Mouse (Mus musculus): ENCODE measurements around the gene Bsn. TPM values are rescaled to one million over a fixed set of nuclear protein-coding genes. Genes with fewer than 3 reads are reported as not detected.

The Bsn gene
- polyA plus RNA-seq, 1 experiment from 2014 or later = 4.7 TPM

DNA sequence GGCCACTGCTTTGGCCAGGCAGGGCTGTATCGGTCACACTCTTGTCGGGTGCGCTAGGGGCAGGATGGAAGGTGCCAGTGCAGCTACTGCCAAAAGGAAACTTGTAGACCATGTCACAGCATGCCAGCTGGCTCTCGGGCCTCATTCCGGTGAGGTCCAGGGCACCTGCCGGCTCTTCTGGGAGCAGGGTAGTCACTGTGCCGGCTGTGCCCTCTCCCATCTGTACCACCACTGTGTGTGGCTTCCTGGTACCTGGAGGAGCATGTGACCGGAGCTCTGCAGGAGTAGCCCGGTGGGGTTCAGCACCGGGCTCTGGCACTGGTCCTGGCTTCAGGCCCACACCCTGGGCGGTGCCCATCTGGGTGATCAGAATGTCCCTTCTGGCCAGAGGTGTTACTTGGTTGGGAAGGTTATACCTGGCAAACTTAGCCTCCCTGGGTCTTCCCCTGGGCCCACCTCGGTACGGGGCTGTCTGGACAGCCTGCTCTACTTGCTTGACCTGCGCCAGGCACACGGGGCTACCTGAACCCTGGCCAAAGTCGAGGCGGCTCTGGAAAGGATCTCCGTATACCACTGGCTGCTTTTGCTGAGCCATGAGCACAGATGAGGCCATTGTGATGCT, 77.4 kb downstream of the Bsn start:
- no peak for ATAC-seq
- Histone ChIP-seq H3K9ac (no peak overlapping the region), H3K4me3 (no peak overlapping the region), H3K4me2 (no peak overlapping the region), H3K9me3 (replicated peaks) (no peaks in the 10 kb centered on the region), H3K27ac (no peak overlapping the region), H3K27me3 (no peaks in the 10 kb centered on the region), H3K4me1 (peaks cover 13% of the 10 kb centered on the region), H3K36me3 (ENCODE audit: poor library complexity, severe bottlenecking) (peaks cover 74% of the 10 kb centered on the region)
- 95% methylated on average over 18 of the region's 18 CpGs for WGBS

DNA sequence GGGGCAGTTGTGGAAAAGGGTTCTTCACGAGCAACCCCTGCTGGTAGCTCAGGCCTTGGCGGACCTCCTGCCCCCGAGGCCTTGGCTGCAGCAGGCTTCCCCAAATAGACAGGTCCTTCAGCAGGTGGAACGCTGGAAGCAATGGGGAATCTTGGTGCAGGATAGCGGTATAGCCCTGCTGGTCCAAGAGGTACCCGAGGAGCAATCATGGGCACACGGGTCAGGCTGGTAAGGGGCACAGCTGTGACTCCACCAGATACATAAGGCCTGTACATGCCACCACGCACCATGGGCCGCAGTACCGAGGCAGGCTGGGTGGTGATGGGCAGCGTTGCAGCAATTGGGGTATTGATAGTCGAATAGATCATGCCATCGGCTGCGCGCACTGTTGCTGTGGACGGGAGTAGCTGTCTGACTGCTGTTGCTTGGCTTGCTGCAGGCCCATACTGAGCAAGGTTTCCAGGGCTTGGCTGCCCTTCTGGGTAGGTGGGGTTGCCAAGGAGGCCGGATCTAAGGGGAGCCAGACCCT, 78.5 kb downstream of the Bsn start:
- no peak overlapping the region for H3K4me3 ChIP-seq
- no peak for ATAC-seq
- peaks cover 79% of the 10 kb centered on the region for H3K36me3 ChIP-seq (ENCODE audit: poor library complexity, severe bottlenecking)
- 79% methylated on average over 17 of the region's 17 CpGs for WGBS
- H3K9me3 ChIP-seq (replicated peaks) = no peaks in the 10 kb centered on the region
- H3K4me1 ChIP-seq = peaks cover 13% of the 10 kb centered on the region
- no peak overlapping the region for H3K27ac ChIP-seq
- peak overlapping the region; percentile 39 for H3K4me2 ChIP-seq
- H3K27me3 ChIP-seq = no peaks in the 10 kb centered on the region
- H3K9ac ChIP-seq = 0 out of 2 replicates have a peak overlapping the region, but pooled peaks have one; percentile 3

DNA sequence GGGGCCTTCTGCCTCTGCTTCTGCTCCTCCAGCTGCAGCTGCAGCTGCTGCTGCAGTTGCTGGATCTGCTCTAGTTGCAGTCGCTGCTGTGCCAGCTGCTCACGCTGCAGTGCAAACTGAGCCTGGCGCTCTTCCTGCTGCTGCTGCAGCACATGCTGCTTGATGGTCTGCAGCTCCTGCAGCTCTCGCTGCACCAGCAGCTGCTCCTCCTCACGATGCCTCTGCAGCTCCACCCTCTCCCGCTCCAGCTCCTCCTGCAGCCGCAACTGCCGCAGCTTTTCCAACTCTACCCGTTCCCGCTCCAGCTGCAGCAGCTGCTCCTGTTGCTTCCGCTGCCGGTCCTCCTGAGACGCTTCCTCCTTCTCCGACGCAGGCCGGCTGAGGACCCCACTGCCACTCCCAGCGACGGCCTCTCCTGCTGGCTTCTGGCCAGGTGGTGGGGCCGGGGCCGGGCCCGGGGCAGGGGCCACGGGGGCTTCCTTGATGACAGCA, 79.0 kb downstream of the Bsn start:
- peak overlapping the region; percentile 39 for H3K4me2 ChIP-seq

DNA sequence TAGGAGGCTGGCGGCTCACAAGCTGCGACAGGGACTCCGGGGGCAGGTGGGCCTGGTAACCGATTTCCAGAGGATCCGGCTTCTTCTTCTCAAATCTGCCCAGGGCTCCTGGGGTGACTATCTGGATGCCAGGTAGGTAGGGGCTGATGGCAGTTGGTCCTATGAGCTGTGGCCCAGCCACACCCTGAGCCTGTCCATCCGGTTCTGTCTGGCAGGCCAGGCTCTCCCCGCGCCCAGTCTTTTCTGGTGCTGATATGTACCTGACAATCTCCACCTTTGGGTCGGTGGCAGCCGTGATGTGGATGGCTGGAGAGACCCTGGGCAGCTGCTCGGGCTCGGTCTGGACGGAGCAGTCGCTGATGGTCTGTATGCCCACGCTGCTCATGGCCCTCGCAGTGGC, 80.0 kb downstream of the Bsn start:
- no peak overlapping the region for H3K4me3 ChIP-seq
- H3K9me3 ChIP-seq (replicated peaks) = no peaks in the 10 kb centered on the region
- H3K27me3 ChIP-seq = no peaks in the 10 kb centered on the region
- 94% methylated on average over 16 of the region's 16 CpGs for WGBS
- peaks cover 16% of the 10 kb centered on the region for H3K4me1 ChIP-seq
- no peak overlapping the region for H3K9ac ChIP-seq
- H3K4me2 ChIP-seq = no peak overlapping the region
- no peak overlapping the region for H3K27ac ChIP-seq
- ATAC-seq = no peak
- peaks cover 78% of the 10 kb centered on the region for H3K36me3 ChIP-seq (ENCODE audit: poor library complexity, severe bottlenecking)

More for the DNA sequence above, 79.0 kb downstream of the Bsn start:
- ATAC-seq = no peak
- Histone ChIP-seq H3K36me3 (ENCODE audit: poor library complexity, severe bottlenecking) (peaks cover 79% of the 10 kb centered on the region), H3K4me1 (peaks cover 13% of the 10 kb centered on the region), H3K27ac (peak overlapping the region; percentile 42; the same call in 1 of the 2 replicates), H3K9ac (0 out of 2 replicates have a peak overlapping the region, but pooled peaks have one; percentile 3), H3K27me3 (no peaks in the 10 kb centered on the region), H3K4me3 (no peak overlapping the region; the same call in 1 of the 2 replicates), H3K9me3 (replicated peaks) (no peaks in the 10 kb centered on the region)
- WGBS = 20% methylated on average over 22 of the region's 22 CpGs

DNA sequence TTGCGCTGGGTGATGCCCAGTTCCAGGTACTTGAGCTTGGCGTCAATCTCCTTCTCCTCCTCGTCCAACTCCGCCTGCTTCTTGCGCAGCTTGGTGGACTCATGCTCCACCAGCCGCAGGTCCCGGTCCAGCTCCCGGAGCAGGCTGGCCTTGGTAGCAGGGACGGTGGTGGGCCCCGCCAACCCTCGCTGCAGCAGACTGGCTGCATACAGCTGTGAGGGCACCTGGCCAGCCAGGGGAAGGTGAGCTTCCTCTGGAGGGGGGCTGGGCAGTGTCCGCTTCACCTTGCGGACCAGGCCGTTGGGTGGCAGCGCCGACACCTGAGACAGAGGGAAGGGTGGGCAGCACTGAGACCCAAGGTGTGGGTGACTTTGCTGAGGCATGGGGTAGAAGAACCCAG, 82.3 kb downstream of the Bsn start:
- Histone ChIP-seq H3K36me3 (ENCODE audit: poor library complexity, severe bottlenecking) (peaks cover 68% of the 10 kb centered on the region), H3K27me3 (no peaks in the 10 kb centered on the region), H3K9me3 (replicated peaks) (no peaks in the 10 kb centered on the region), H3K4me2 (no peak overlapping the region), H3K4me3 (no peak overlapping the region), H3K9ac (no peak overlapping the region), H3K27ac (no peak overlapping the region), H3K4me1 (peaks cover 22% of the 10 kb centered on the region)
- no peak for ATAC-seq
- 95% methylated on average over 16 of the region's 16 CpGs for WGBS

DNA sequence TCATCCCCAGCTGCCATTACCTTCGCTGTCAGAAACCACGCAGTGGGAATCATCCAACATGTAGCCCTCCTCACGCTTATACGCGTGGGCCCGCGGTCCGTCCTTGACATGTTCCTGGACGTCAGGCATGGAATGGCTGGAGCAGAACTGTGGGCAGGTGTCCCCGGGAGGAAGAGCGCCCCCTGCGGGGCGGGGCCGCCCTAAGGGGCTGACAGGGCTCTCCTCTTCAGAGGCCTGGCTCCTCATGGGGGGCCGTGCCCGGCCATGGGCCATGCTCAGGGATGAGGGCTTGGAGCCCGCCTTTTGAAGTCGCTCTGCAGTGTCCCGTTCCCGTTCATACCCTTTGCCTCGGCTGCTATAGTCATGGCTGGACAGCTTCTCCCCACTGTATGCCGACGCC, 84.1 kb downstream of the Bsn start:
- Histone ChIP-seq H3K4me3 (no peak overlapping the region), H3K36me3 (ENCODE audit: poor library complexity, severe bottlenecking) (peaks cover 67% of the 10 kb centered on the region), H3K4me2 (no peak overlapping the region), H3K27ac (no peak overlapping the region), H3K4me1 (peaks cover 16% of the 10 kb centered on the region), H3K27me3 (no peaks in the 10 kb centered on the region), H3K9me3 (replicated peaks) (no peaks in the 10 kb centered on the region), H3K9ac (no peak overlapping the region)
- 92% methylated on average over 23 of the region's 23 CpGs for WGBS
- ATAC-seq = no peak

DNA sequence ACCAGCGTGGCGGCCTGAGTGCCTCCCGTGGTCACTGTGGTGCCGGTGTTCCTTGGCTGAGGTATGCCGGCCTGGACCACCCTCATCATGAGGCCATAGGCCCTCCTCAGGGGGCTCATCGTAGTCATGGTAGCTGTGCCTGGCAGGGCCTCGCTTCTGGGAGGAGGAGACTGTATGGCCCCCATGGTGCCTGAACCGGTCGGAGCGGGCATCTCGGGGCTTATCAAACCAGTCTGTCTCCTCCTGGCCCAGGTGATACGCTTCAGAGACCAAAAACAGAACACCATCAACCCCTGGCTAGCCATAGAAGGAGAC, 84.7 kb downstream of the Bsn start:
- Histone ChIP-seq H3K27ac (no peak overlapping the region), H3K4me2 (no peak overlapping the region), H3K9me3 (replicated peaks) (no peaks in the 10 kb centered on the region), H3K4me1 (peaks cover 10% of the 10 kb centered on the region), H3K4me3 (no peak overlapping the region), H3K36me3 (ENCODE audit: poor library complexity, severe bottlenecking) (peaks cover 61% of the 10 kb centered on the region), H3K27me3 (no peaks in the 10 kb centered on the region), H3K9ac (no peak overlapping the region)
- WGBS = 72% methylated on average over 12 of the region's 12 CpGs
- ATAC-seq = no peak

DNA sequence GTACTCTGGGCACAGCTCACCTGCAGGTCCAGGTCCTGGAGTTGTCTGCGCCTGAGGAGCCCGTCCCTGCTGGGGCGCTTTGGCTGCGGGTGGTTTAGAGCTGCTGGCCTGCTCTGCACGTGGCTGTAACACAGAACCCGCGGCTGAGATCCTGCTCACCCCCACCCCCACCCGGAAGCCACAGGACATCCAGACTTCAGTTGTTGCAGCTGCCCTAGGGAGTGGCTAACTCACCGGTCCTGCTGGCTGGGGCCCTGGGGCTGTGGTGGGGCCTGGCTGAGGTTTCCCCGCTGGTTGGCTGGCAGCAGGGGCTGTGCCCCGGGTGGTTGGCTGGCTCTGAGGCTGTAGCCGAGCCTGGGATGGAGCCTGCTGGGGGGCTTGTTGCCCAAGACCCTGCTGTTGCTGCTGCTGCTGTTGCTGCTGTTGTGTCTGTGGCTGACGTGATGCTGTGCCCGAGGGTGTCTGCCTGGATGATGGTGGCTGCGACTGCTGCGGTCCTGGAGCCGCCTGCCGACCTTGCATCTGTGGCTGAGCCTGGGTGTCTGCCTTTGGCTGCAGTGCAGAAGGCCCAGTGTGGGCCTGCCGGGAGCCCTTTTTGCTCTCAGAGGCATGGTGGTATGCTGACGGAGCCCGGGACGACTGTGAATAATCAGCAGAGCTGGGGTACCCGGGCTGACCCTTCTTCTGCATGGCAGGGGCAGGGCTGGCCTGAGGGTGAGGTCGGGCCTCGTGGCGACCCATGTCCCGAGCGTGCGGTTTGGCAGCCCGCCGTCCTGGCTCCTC, 85.2 kb downstream of the Bsn start:
- Histone ChIP-seq H3K4me1 (peaks cover 9% of the 10 kb centered on the region), H3K36me3 (ENCODE audit: poor library complexity, severe bottlenecking) (peaks cover 56% of the 10 kb centered on the region), H3K27ac (no peak overlapping the region), H3K27me3 (no peaks in the 10 kb centered on the region), H3K4me2 (no peak overlapping the region), H3K4me3 (no peak overlapping the region), H3K9ac (peak overlapping the region; percentile 41), H3K9me3 (replicated peaks) (no peaks in the 10 kb centered on the region)
- ATAC-seq = no peak
- WGBS = 32% methylated on average over 31 of the region's 31 CpGs

DNA sequence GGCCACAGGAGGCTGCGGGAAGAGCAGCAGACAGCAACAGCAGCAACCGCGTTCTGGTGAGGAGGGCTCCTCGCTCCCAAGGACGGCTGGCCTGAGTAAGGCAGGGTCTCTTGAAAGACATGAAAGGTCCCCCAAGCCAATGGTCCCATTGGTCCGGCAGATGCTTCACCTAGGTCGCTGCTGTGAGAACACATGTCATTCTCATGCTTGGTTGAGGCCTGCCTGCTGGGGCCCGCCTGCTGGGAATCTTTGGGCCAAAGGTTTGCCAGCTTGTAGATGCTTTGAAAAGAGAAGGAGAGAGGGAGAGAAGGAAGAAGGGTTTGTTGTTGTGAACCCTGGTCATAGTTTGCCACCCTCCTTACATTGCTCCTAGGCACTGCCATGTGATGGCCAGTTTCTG, 90.6 kb downstream of the Bsn start:
- no peaks in the 10 kb centered on the region for H3K27me3 ChIP-seq
- no peak overlapping the region for H3K4me3 ChIP-seq
- H3K4me2 ChIP-seq = no peak overlapping the region
- H3K27ac ChIP-seq = no peak overlapping the region
- no peaks in the 10 kb centered on the region for H3K9me3 ChIP-seq (replicated peaks)
- no peak overlapping the region for H3K9ac ChIP-seq
- H3K36me3 ChIP-seq (ENCODE audit: poor library complexity, severe bottlenecking) = peaks cover 39% of the 10 kb centered on the region
- WGBS = 87% methylated on average over 8 of the region's 8 CpGs
- ATAC-seq = no peak
- H3K4me1 ChIP-seq = peaks cover 11% of the 10 kb centered on the region

DNA sequence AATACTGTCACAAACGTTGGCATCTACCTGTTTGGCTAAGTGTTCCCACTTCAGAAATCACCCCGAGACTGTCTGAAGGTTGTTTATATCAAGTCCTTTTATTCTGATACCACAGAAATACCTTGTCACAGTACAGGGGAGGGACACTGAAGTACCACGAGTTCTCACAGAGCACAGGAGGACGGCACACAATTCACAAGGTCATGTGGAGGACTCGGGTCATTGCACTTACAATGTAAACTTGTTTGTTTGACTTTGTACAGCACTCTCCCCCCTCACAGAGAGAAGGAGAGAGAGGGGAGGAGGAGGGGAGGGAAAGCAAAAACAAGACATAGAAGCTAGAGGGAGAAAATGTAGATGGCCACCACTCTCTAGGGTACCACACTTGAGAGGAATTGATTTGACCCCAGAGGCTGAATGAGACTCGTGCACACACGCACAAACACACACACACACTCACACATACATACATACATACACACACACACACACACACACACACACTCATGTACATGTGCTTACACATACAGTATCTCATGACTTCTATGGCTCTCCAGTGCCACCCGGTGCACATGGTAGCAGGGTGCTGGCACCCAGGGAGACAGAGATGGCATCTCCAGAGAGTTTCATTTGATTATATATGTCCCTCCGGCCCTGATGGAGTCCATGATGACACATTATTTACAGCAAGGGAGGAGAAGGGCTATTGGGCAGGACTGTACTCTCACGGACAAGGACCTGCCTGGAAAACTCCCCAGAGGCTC, 94.1 kb downstream of the Bsn start:
- Histone ChIP-seq H3K4me3 (no peak overlapping the region), H3K9ac (no peak overlapping the region), H3K36me3 (ENCODE audit: poor library complexity, severe bottlenecking) (peaks cover 36% of the 10 kb centered on the region), H3K27ac (no peak overlapping the region), H3K27me3 (no peaks in the 10 kb centered on the region), H3K4me1 (peaks cover 25% of the 10 kb centered on the region), H3K4me2 (no peak overlapping the region), H3K9me3 (replicated peaks) (no peaks in the 10 kb centered on the region)
- no peak for ATAC-seq
- WGBS = 68% methylated on average over 10 of the region's 10 CpGs

DNA sequence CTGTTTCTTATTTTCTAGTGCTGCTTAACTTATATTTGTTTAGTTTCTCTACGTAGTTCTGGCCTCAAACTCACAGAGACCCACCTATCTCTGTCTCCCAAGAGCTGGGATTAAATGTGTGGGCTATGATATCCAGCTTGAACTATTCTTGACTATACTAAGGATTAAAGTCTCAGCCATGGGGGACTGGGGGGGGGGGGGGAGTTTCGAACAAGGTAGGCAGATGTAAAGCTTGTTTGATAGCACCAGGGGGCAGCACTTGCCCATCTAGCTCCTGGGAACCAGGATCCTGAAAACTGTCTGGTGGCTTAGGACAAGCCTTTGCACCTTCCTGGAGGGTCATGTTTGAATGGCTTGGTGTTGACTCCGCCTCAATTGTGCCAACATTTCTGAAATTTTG, 94.7 kb downstream of the Bsn start:
- Histone ChIP-seq H3K4me1 (peaks cover 25% of the 10 kb centered on the region), H3K4me3 (peak overlapping the region; percentile 64), H3K4me2 (peak overlapping the region; percentile 98), H3K9me3 (replicated peaks) (no peaks in the 10 kb centered on the region), H3K27ac (no peak overlapping the region), H3K9ac (peak overlapping the region; percentile 77), H3K27me3 (no peaks in the 10 kb centered on the region), H3K36me3 (ENCODE audit: poor library complexity, severe bottlenecking) (peaks cover 42% of the 10 kb centered on the region)
- ATAC-seq = no peak
- WGBS = 13% methylated on average over 3 of the region's 3 CpGs

DNA sequence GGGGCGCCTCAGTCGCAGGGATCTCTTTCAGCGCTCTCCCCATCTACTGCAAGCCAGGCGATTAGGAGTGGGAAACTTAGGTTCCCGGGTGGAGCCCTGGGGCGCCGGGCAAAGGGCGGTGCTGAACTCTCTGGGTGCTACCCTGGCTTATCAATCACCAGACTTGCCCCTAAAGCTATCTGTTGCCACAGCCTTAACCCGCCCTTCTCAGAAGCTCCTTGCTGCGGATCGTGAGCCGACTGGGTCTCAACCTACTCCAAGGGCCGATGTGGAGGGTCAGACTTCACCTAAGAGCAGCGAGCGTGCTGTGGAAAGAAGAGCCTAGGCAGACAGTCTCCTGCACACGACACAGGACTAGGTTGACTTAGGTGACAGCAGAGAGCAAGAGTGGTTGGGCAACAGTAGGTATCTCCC, 95.2 kb downstream of the Bsn start:
- Histone ChIP-seq H3K27me3 (no peaks in the 10 kb centered on the region), H3K9me3 (replicated peaks) (no peaks in the 10 kb centered on the region), H3K9ac (peak overlapping the region; percentile 77), H3K4me2 (peak overlapping the region; percentile 98), H3K4me3 (peak overlapping the region; percentile 64), H3K4me1 (peaks cover 25% of the 10 kb centered on the region), H3K36me3 (ENCODE audit: poor library complexity, severe bottlenecking) (peaks cover 47% of the 10 kb centered on the region), H3K27ac (peak overlapping the region; percentile 55; the same call in 1 of the 2 replicates)
- WGBS = 0% methylated on average over 16 of the region's 16 CpGs
- ATAC-seq = no peak; the same call in 1 of the 2 replicates

Measured in forebrain, embryonic 13.5 days (tissue).